Mouse (Mus musculus) 3T3-L1 (cell line): ENCODE measurements around the gene Dhx30.

ENCODE experiments used
- DNase-seq: peaks from one replicate; pipeline ENCODE4 v3.0.0-alpha.2; 2015; ENCODE audit warnings: low read depth, low spot score

The Dhx30 gene

GRCm38 (mm10) chr9:110047857-110048256, 69.8 kb downstream of the Dhx30 start:
- peak; percentile 60 for DNase-seq

- no peak for DNase-seq
These were observed 70.4 kb downstream of the Dhx30 start for GRCm38 (mm10) chr9:110047260-110047659.

- DNase-seq, result no peak
These were observed 71.8 kb downstream of the Dhx30 start for GRCm38 (mm10) chr9:110045763-110046377.

- DNase-seq, result no peak
These were observed 73.3 kb downstream of the Dhx30 start for GRCm38 (mm10) chr9:110044373-110044772.

- no peak for DNase-seq
These were observed 79.1 kb downstream of the Dhx30 start for GRCm38 (mm10) chr9:110038485-110038884.

GRCm38 (mm10) chr9:110037895-110038294, 79.7 kb downstream of the Dhx30 start:
- DNase-seq, result no peak

- DNase-seq, result no peak
These were observed 82.5 kb downstream of the Dhx30 start for GRCm38 (mm10) chr9:110035091-110035490.
